9 mouse cellular contexts compared by ENCODE assay signal in the genomic region with DNA sequence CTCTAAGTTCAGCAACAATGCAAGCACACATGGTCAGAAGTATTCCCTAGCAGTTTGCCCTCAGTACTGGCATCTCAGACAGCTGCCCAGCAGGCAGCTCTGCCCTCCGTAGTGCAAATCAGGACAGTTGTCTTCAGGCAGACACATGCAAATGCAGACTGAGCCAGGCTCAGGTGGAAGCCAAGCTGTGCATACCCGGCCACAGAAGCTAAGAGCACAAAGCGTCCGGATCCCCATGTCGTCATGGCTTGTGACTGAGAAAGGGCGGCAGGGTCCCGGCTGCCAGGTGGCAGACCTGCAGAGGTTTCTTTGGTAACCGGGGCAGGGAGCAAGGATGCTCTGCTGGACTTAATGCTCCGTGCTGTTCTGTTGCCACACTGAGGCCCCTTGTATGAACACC.
A peak's percentile ranks its signal among the peaks of the same experiment; 100 is the strongest.
DNase-seq lines count a peak whose midpoint lies in the region; ATAC-seq and TF ChIP-seq lines count a peak whose summit lies in the region.
"Had no signal": no experiment of that assay in that cellular context is flagged by ENCODE, and none has a peak within 500 bp of the region (broad histone marks: within the 10 kb centered on the region; RNA-seq: fewer than 3 reads in every experiment).

No protein-coding gene starts in this region.

- intact Hi-C loops in heart, postnatal 25 days (cut with DNase I), result no loop called here

- no peak overlapping the region for H3K4me2 ChIP-seq in lung, embryonic 16.5 days (ENCODE audit: low read depth, low read length)
- no peak overlapping the region for H3K4me2 ChIP-seq in embryonic facial prominence, embryonic 13.5 days

- no peak for TF ChIP-seq CTCF in lung, adult 2 months (IDR thresholded peaks at IDR 0.05; ENCODE audit: insufficient read depth, low read length)
- TF ChIP-seq CTCF in olfactory bulb, adult 2 months (IDR thresholded peaks at IDR 0.05; ENCODE audit: insufficient read depth, low read depth, low read length), result no peak

- H3K4me1 ChIP-seq in heart, embryonic 10.5 days, result peaks cover 78% of the 10 kb centered on the region
- H3K4me1 ChIP-seq in lung, embryonic 16.5 days (replicated peaks; ENCODE audit: control insufficient read depth, insufficient read depth, low read length), result peaks cover 34% of the 10 kb centered on the region
- H3K4me1 ChIP-seq in lung, adult 2 months (ENCODE audit: control insufficient read depth, insufficient read depth, low read length), result peaks cover 31% of the 10 kb centered on the region
- H3K4me1 ChIP-seq in embryonic facial prominence, embryonic 13.5 days, result peaks cover 34% of the 10 kb centered on the region
- peaks cover 70% of the 10 kb centered on the region for H3K4me1 ChIP-seq in olfactory bulb, adult 2 months (ENCODE audit: control insufficient read depth, insufficient read depth, low read length)

- no peaks in the 10 kb centered on the region for H3K9me3 ChIP-seq in heart, embryonic 10.5 days
- no peaks in the 10 kb centered on the region for H3K9me3 ChIP-seq in lung, embryonic 16.5 days (ENCODE audit: control insufficient read depth, low read length)
- H3K9me3 ChIP-seq in embryonic facial prominence, embryonic 13.5 days, result no peaks in the 10 kb centered on the region

- no peak for DNase-seq in heart, embryonic 10.5 days (ENCODE audit: low spot score)
- no peak for DNase-seq in heart, postnatal 25 days (ENCODE audit: low spot score)
- no peak for DNase-seq in lung, adult 2 months
- no peak for DNase-seq in thymus, postnatal 36 days
- no peak for DNase-seq in B cell, adult 2 months
- DNase-seq: embryo, embryonic 11 days had no signal

- WGBS in heart, embryonic 10.5 days, result 80% methylated on average over 9 of the region's 9 CpGs
- WGBS in lung, embryonic 16.5 days, result 68% methylated on average over 9 of the region's 9 CpGs
- WGBS in lung, adult 2 months, result 77% methylated on average over 9 of the region's 9 CpGs
- 83% methylated on average over 9 of the region's 9 CpGs for WGBS in embryonic facial prominence, embryonic 13.5 days
- WGBS in olfactory bulb, adult 2 months, result 56% methylated on average over 9 of the region's 9 CpGs

- ATAC-seq in lung, embryonic 16.5 days (ENCODE audit: low read depth), result no peak
- no peak for ATAC-seq in embryonic facial prominence, embryonic 13.5 days (ENCODE audit: insufficient number of reproducible peaks, insufficient read depth, low FRiP score, low TSS enrichment, low read depth)

- no peaks in the 10 kb centered on the region for H3K27me3 ChIP-seq in heart, embryonic 10.5 days (ENCODE audit: insufficient read depth, poor library complexity, severe bottlenecking)
- no peaks in the 10 kb centered on the region for H3K27me3 ChIP-seq in lung, embryonic 16.5 days (ENCODE audit: control insufficient read depth, insufficient read depth, low read depth, low read length)
- H3K27me3 ChIP-seq in embryonic facial prominence, embryonic 13.5 days, result no peaks in the 10 kb centered on the region

- H3K27ac ChIP-seq in heart, embryonic 10.5 days, result peak overlapping the region; percentile 42
- peak overlapping the region; percentile 73 for H3K27ac ChIP-seq in lung, embryonic 16.5 days (ENCODE audit: low read length)
- H3K27ac ChIP-seq in embryonic facial prominence, embryonic 13.5 days, result peak overlapping the region; percentile 28
- H3K27ac ChIP-seq in olfactory bulb, adult 2 months (ENCODE audit: insufficient read depth, low read depth, low read length), result peak overlapping the region; percentile 38

- no peak for TF ChIP-seq POLR2A in lung, adult 2 months (IDR thresholded peaks at IDR 0.05; ENCODE audit: borderline replicate concordance, extremely low read depth, low read depth, low read length)
- TF ChIP-seq POLR2A in olfactory bulb, adult 2 months (IDR thresholded peaks at IDR 0.05; ENCODE audit: insufficient read depth, low read depth, low read length), result no peak

- peak overlapping the region; percentile 24; the same call in 1 of the 2 replicates for H3K9ac ChIP-seq in lung, embryonic 16.5 days (ENCODE audit: low read length)
- no peak overlapping the region for H3K9ac ChIP-seq in embryonic facial prominence, embryonic 13.5 days

- H3K36me3 ChIP-seq in heart, embryonic 10.5 days, result peaks cover 56% of the 10 kb centered on the region
- peaks cover 33% of the 10 kb centered on the region for H3K36me3 ChIP-seq in lung, embryonic 16.5 days (ENCODE audit: control insufficient read depth, insufficient read depth, low read length)
- peaks cover 65% of the 10 kb centered on the region for H3K36me3 ChIP-seq in embryonic facial prominence, embryonic 13.5 days

- H3K4me3 ChIP-seq in heart, embryonic 10.5 days, result no peak overlapping the region
- no peak overlapping the region for H3K4me3 ChIP-seq in lung, embryonic 16.5 days (ENCODE audit: low read length)
- H3K4me3 ChIP-seq in lung, adult 2 months (replicated peaks; ENCODE audit: extremely low read depth, low read depth, low read length), result no peak overlapping the region
- H3K4me3 ChIP-seq in embryonic facial prominence, embryonic 13.5 days, result no peak overlapping the region
- no peak overlapping the region for H3K4me3 ChIP-seq in olfactory bulb, adult 2 months (ENCODE audit: insufficient read depth, low read depth, low read length)
